Comparison of ENCODE assay signal across 7 mouse cellular contexts in the genomic region with DNA sequence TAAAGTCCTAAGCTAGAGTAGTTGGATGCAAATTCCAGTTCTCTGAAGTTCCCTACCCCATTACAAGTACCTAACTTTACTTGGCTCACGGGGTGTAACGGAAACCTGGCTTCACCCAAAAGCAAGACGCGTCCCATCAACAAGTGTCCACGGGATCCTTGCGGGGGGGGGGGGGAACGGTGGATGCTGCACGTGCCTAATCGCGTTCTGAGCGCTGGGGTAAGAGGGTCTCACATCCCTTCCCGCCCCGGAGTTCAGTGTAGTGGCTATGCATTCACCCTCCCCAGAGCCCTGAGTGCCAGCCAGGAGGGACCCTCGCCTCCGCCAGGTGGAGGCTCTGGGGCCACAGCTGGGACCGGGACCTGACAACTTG. TPM values are rescaled to one million over a fixed set of nuclear protein-coding genes. Genes with fewer than 3 reads are reported as not detected.
A peak's percentile ranks its signal among the peaks of the same experiment; 100 is the strongest.
DNase-seq lines count a peak whose midpoint lies in the region; ATAC-seq lines count a peak whose summit lies in the region.

No protein-coding gene starts in this region.

- H3K4me2 ChIP-seq in limb, embryonic 12.5 days = peak overlapping the region; percentile 100

- 2% methylated on average over 16 of the region's 16 CpGs for WGBS in limb, embryonic 12.5 days

- H3K36me3 ChIP-seq in megakaryocyte, embryonic 14.5 days (replicated peaks; ENCODE audit: low read length) = no peaks in the 10 kb centered on the region
- H3K36me3 ChIP-seq in limb, embryonic 12.5 days = no peaks in the 10 kb centered on the region
- no peaks in the 10 kb centered on the region for H3K36me3 ChIP-seq in splenic B cell, adult 2 months (ENCODE audit: control insufficient read depth, insufficient read depth, low read length, poor library complexity, severe bottlenecking)

- peaks cover 6% of the 10 kb centered on the region for H3K27me3 ChIP-seq in megakaryocyte, embryonic 14.5 days (replicated peaks)
- peaks cover 21% of the 10 kb centered on the region for H3K27me3 ChIP-seq in limb, embryonic 12.5 days
- no peaks in the 10 kb centered on the region for H3K27me3 ChIP-seq in splenic B cell, adult 2 months (ENCODE audit: control insufficient read depth, insufficient read depth, low read length, poor library complexity, severe bottlenecking)

- peaks cover 21% of the 10 kb centered on the region for H3K4me1 ChIP-seq in megakaryocyte, embryonic 14.5 days
- peaks cover 5% of the 10 kb centered on the region for H3K4me1 ChIP-seq in limb, embryonic 12.5 days (replicated peaks)

- peaks cover 6% of the 10 kb centered on the region; the same call in 1 of the 2 replicates for H3K9me3 ChIP-seq in megakaryocyte, embryonic 14.5 days
- no peaks in the 10 kb centered on the region for H3K9me3 ChIP-seq in limb, embryonic 12.5 days

- DNase-seq in splenic B cell, adult 2 months (ENCODE audit: low read depth, low spot score) = peak; percentile 57
- DNase-seq in cerebellum, adult 9-11 months = no peak
- no peak for DNase-seq in lung, postnatal 10 days

- ATAC-seq in megakaryocyte, adult 5-6 weeks (ENCODE audit: poor library complexity, severe bottlenecking) = no peak
- peak; percentile 24; the same call in 1 of the 2 replicates for ATAC-seq in erythroblast, adult 5-6 weeks (replicated peaks; ENCODE audit: low FRiP score, poor library complexity, severe bottlenecking)
- 0 out of 2 replicates have a peak, but pooled peaks have one; percentile 32 for ATAC-seq in limb, embryonic 12.5 days (ENCODE audit: insufficient number of reproducible peaks, insufficient read depth, low FRiP score, low TSS enrichment, low read depth)

- no peak overlapping the region for H3K27ac ChIP-seq in limb, embryonic 12.5 days

- H3K9ac ChIP-seq in limb, embryonic 12.5 days (replicated peaks) = peak overlapping the region; percentile 50

- H3K4me3 ChIP-seq in megakaryocyte, embryonic 14.5 days (replicated peaks) = peak overlapping the region; percentile 93
- peak overlapping the region; percentile 78 for H3K4me3 ChIP-seq in limb, embryonic 12.5 days (replicated peaks)

RNA-seq across cellular contexts. Expression of a gene that starts 0.8 kb away (rescaled TPM):
- 3.1 TPM in 1 of 2 replicates, not detected in the other for polyA plus RNA-seq in megakaryocyte, embryonic 14.5 days (2012; ENCODE audit: insufficient read depth, low replicate concordance)
- 16.7 and 18.5 TPM in 2 replicates for total RNA-seq in megakaryocyte, adult 5-6 weeks (2015)
- 9.4 and 10.2 TPM in 2 replicates for total RNA-seq in megakaryocyte, adult 5-6 weeks (2017)
- 131 and 161 TPM in 2 replicates for total RNA-seq in erythroblast, adult 5-6 weeks (2015; ENCODE audit: low replicate concordance)
- 125 and 166 TPM in 2 replicates for total RNA-seq in erythroblast, adult 5-6 weeks (2017; ENCODE audit: low replicate concordance)
- 0.96 and 1.3 TPM in 2 replicates for polyA plus RNA-seq in limb, embryonic 12.5 days (2016; fragmentation: Nextera tagmentation; extraction: Ambion mirVana)

Comparison
In these comparisons a context has a peak if more than half of its experiments do, and no peak if none do; other contexts are left out.
1. RNA of a gene that starts 0.8 kb away (total RNA-seq): 125 to 166 TPM in erythroblast, adult 5-6 weeks; 9.4 to 18.5 TPM in megakaryocyte, adult 5-6 weeks; every median in the first group is over 4 times any median in the second.